Mouse (Mus musculus): ENCODE results near the gene 2900026A02Rik. TPM values are rescaled to one million over a fixed set of nuclear protein-coding genes. Genes with fewer than 3 reads are reported as not detected.
A peak's percentile ranks its signal among the peaks of the same experiment; 100 is the strongest.

The 2900026A02Rik gene
- total and polyA plus RNA-seq, 2 experiments, result 8.0 to 29.2 TPM

- no peak overlapping the region for H3K4me3 ChIP-seq (ENCODE audit: insufficient read depth, low read depth, low read length)
- peak overlapping the region; percentile 69 for H3K27ac ChIP-seq (replicated peaks; ENCODE audit: insufficient read depth, low read depth, low read length)
- no peaks in the 10 kb centered on the region for H3K27me3 ChIP-seq (ENCODE audit: control insufficient read depth, insufficient read depth, low read length)
- peaks cover 60% of the 10 kb centered on the region for H3K4me1 ChIP-seq (ENCODE audit: control insufficient read depth, insufficient read depth, low read length)
- TF ChIP-seq CTCF (IDR thresholded peaks at IDR 0.05; ENCODE audit: low read depth, low read length) (no peak), POLR2A (IDR thresholded peaks at IDR 0.05; ENCODE audit: extremely low read depth, insufficient read depth, low read length) (no peak)
- DNase-seq (ENCODE audit: extremely low read depth, low read depth, low spot score), result peak; percentile 47
- H3K79me2 ChIP-seq (ENCODE audit: control insufficient read depth, insufficient read depth, low read length), result peaks cover 7% of the 10 kb centered on the region
- peak overlapping the region; percentile 10; the same call in 1 of the 2 replicates for H3K9ac ChIP-seq (ENCODE audit: low read depth, low read length)
- WGBS, result 23% methylated on average over 2 of the region's 2 CpGs
- H3K36me3 ChIP-seq (ENCODE audit: control insufficient read depth, insufficient read depth, low read length), result no peaks in the 10 kb centered on the region
These were observed 74.4 kb downstream of the 2900026A02Rik start for GRCm38 (mm10) chr5:113146656-113147055.

- H3K79me2 ChIP-seq (ENCODE audit: control insufficient read depth, insufficient read depth, low read length), result no peaks in the 10 kb centered on the region
- TF ChIP-seq POLR2A (IDR thresholded peaks at IDR 0.05; ENCODE audit: extremely low read depth, insufficient read depth, low read length), result no peak
- TF ChIP-seq CTCF (IDR thresholded peaks at IDR 0.05; ENCODE audit: low read depth, low read length), result no peak
- DNase-seq (ENCODE audit: extremely low read depth, low read depth, low spot score), result no peak
- no peak overlapping the region for H3K4me3 ChIP-seq (ENCODE audit: insufficient read depth, low read depth, low read length)
- peak overlapping the region; percentile 69 for H3K27ac ChIP-seq (replicated peaks; ENCODE audit: insufficient read depth, low read depth, low read length)
- WGBS, result 40% methylated on average over 9 of the region's 9 CpGs
- H3K36me3 ChIP-seq (ENCODE audit: control insufficient read depth, insufficient read depth, low read length), result no peaks in the 10 kb centered on the region
- H3K9ac ChIP-seq (ENCODE audit: low read depth, low read length), result peak overlapping the region; percentile 23; the same call in 1 of the 2 replicates
- no peaks in the 10 kb centered on the region for H3K27me3 ChIP-seq (ENCODE audit: control insufficient read depth, insufficient read depth, low read length)
- peaks cover 57% of the 10 kb centered on the region for H3K4me1 ChIP-seq (ENCODE audit: control insufficient read depth, insufficient read depth, low read length)
These were observed 75.9 kb downstream of the 2900026A02Rik start for GRCm38 (mm10) chr5:113145171-113145570.

DNA sequence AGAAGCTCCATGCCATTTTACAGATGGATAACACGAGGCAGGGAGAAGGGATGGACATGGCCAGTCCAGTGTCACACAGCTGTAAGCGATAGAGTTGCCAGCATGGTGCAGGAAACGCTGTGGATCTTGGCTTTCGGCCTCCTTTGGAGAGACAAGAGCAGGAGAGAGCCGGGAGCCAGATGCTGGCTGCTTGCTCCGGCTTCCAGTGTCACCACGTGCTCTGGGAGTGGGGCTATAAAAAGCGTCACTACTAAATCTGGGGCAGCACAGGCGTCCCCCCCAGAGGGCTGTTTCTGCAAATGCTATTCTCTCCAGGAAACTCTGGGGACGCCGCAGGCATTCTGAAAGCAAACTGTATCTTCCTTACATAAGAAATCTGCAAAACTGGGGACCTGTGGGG, 78.5 kb downstream of the 2900026A02Rik start:
- no peaks in the 10 kb centered on the region for H3K27me3 ChIP-seq (ENCODE audit: control insufficient read depth, insufficient read depth, low read length)
- H3K79me2 ChIP-seq (ENCODE audit: control insufficient read depth, insufficient read depth, low read length), result peaks cover 10% of the 10 kb centered on the region; the same call in 1 of the 2 replicates
- H3K9ac ChIP-seq (ENCODE audit: low read depth, low read length), result no peak overlapping the region
- no peaks in the 10 kb centered on the region for H3K36me3 ChIP-seq (ENCODE audit: control insufficient read depth, insufficient read depth, low read length)
- no peak overlapping the region for H3K4me3 ChIP-seq (ENCODE audit: insufficient read depth, low read depth, low read length)
- peak; percentile 93 for DNase-seq (ENCODE audit: extremely low read depth, low read depth, low spot score)
- WGBS, result 9% methylated on average over 11 of the region's 11 CpGs
- peak overlapping the region; percentile 18 for H3K27ac ChIP-seq (replicated peaks; ENCODE audit: insufficient read depth, low read depth, low read length)
- H3K4me1 ChIP-seq (ENCODE audit: control insufficient read depth, insufficient read depth, low read length), result peaks cover 42% of the 10 kb centered on the region
- TF ChIP-seq CTCF (IDR thresholded peaks at IDR 0.05; ENCODE audit: low read depth, low read length) (no peak), POLR2A (IDR thresholded peaks at IDR 0.05; ENCODE audit: extremely low read depth, insufficient read depth, low read length) (no peak)

DNA sequence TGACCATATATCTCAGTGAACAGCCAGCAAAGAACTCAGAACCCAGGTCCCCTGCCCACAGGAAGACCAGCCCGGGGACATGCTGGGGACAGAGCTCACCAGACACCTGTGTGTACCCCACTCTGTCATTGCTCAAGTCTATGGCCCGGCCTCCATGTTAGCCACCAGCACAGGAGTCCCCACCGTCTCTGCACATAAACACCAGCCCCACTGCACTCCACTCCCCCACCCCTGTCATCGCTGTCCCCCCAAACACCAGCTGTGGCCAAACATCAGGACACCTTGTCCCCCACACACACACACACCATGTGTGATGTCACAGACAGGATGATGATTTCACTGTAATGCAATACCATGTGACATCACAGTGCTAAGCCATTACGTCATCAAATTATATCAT, 79.0 kb downstream of the 2900026A02Rik start:
- no peak overlapping the region for H3K9ac ChIP-seq (ENCODE audit: low read depth, low read length)
- no peaks in the 10 kb centered on the region for H3K27me3 ChIP-seq (ENCODE audit: control insufficient read depth, insufficient read depth, low read length)
- no peaks in the 10 kb centered on the region for H3K36me3 ChIP-seq (ENCODE audit: control insufficient read depth, insufficient read depth, low read length)
- no peak for DNase-seq (ENCODE audit: extremely low read depth, low read depth, low spot score)
- H3K4me3 ChIP-seq (ENCODE audit: insufficient read depth, low read depth, low read length), result no peak overlapping the region
- 90% methylated on average over 5 of the region's 5 CpGs for WGBS
- peaks cover 15% of the 10 kb centered on the region; the same call in 1 of the 2 replicates for H3K79me2 ChIP-seq (ENCODE audit: control insufficient read depth, insufficient read depth, low read length)
- peak overlapping the region; percentile 14 for H3K27ac ChIP-seq (replicated peaks; ENCODE audit: insufficient read depth, low read depth, low read length)
- H3K4me1 ChIP-seq (ENCODE audit: control insufficient read depth, insufficient read depth, low read length), result peaks cover 39% of the 10 kb centered on the region
- no peak for TF ChIP-seq POLR2A (IDR thresholded peaks at IDR 0.05; ENCODE audit: extremely low read depth, insufficient read depth, low read length)
- TF ChIP-seq CTCF (IDR thresholded peaks at IDR 0.05; ENCODE audit: low read depth, low read length), result no peak

- peaks cover 34% of the 10 kb centered on the region for H3K4me1 ChIP-seq (ENCODE audit: control insufficient read depth, insufficient read depth, low read length)
- no peak overlapping the region for H3K4me3 ChIP-seq (ENCODE audit: insufficient read depth, low read depth, low read length)
- no peak for DNase-seq (ENCODE audit: extremely low read depth, low read depth, low spot score)
- WGBS, result 94% methylated on average over 5 of the region's 5 CpGs
- peak overlapping the region; percentile 68 for H3K27ac ChIP-seq (replicated peaks; ENCODE audit: insufficient read depth, low read depth, low read length)
- no peaks in the 10 kb centered on the region for H3K27me3 ChIP-seq (ENCODE audit: control insufficient read depth, insufficient read depth, low read length)
- H3K9ac ChIP-seq (ENCODE audit: low read depth, low read length), result no peak overlapping the region
- no peaks in the 10 kb centered on the region for H3K36me3 ChIP-seq (ENCODE audit: control insufficient read depth, insufficient read depth, low read length)
- H3K79me2 ChIP-seq (ENCODE audit: control insufficient read depth, insufficient read depth, low read length), result peaks cover 25% of the 10 kb centered on the region
- no peak for TF ChIP-seq POLR2A (IDR thresholded peaks at IDR 0.05; ENCODE audit: extremely low read depth, insufficient read depth, low read length)
- TF ChIP-seq CTCF (IDR thresholded peaks at IDR 0.05; ENCODE audit: low read depth, low read length), result peak; percentile 22; the same call in 1 of the 2 replicates
These were observed 80.2 kb downstream of the 2900026A02Rik start for GRCm38 (mm10) chr5:113140872-113141271.

- peaks cover 33% of the 10 kb centered on the region for H3K79me2 ChIP-seq (ENCODE audit: control insufficient read depth, insufficient read depth, low read length)
- peaks cover 32% of the 10 kb centered on the region for H3K4me1 ChIP-seq (ENCODE audit: control insufficient read depth, insufficient read depth, low read length)
- DNase-seq (ENCODE audit: extremely low read depth, low read depth, low spot score), result peak; percentile 99
- no peaks in the 10 kb centered on the region for H3K27me3 ChIP-seq (ENCODE audit: control insufficient read depth, insufficient read depth, low read length)
- H3K4me3 ChIP-seq (ENCODE audit: insufficient read depth, low read depth, low read length), result peak overlapping the region; percentile 52; the same call in 1 of the 2 replicates
- H3K27ac ChIP-seq (replicated peaks; ENCODE audit: insufficient read depth, low read depth, low read length), result peak overlapping the region; percentile 96
- TF ChIP-seq POLR2A (IDR thresholded peaks at IDR 0.05; ENCODE audit: extremely low read depth, insufficient read depth, low read length) (no peak), CTCF (IDR thresholded peaks at IDR 0.05; ENCODE audit: low read depth, low read length) (no peak)
- peak overlapping the region; percentile 76 for H3K9ac ChIP-seq (ENCODE audit: low read depth, low read length)
- no peaks in the 10 kb centered on the region for H3K36me3 ChIP-seq (ENCODE audit: control insufficient read depth, insufficient read depth, low read length)
- WGBS, result 22% methylated on average over 3 of the region's 3 CpGs
These were observed 81.0 kb downstream of the 2900026A02Rik start for GRCm38 (mm10) chr5:113140051-113140450.
